Mouse (Mus musculus): ENCODE results near the gene Map4k2.

Gene Map4k2

DNA sequence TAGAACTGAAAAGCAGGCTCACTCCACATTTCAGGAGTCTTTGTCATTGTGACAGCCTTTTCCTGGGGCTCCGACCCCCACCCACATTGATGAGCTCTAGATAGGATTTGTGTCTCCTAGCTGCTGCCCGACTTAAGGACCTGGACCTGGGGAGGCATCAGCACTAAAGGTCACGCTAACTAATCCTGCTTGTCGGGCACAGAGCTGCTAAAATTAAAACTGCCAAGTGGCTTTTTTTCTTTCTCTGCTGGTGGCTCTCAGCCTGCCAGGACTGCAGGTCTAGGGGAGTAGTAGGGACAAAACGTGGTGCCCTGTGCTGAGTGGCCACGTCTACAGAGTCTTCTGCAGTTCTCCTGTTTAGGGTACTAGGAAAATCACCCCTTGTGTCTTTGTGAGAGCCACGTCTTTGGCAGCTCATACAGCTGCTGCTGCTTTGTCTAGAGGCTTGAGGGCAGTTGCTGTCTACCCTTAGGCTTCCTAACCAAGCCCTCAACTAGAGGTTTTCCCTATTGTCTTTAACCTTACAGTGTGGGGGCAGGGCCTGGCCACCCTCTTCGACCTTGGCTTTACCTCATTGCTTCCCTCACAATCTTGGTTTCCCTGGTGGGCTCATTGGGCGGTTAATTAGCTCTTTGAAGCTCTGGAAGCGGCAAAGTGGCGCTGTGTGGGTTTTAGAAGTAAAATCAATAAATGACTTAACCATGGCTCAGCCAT, 36.5 kb downstream of the Map4k2 start:
- DNase-seq (ENCODE audit: low read depth, low spot score), result no peak

DNA sequence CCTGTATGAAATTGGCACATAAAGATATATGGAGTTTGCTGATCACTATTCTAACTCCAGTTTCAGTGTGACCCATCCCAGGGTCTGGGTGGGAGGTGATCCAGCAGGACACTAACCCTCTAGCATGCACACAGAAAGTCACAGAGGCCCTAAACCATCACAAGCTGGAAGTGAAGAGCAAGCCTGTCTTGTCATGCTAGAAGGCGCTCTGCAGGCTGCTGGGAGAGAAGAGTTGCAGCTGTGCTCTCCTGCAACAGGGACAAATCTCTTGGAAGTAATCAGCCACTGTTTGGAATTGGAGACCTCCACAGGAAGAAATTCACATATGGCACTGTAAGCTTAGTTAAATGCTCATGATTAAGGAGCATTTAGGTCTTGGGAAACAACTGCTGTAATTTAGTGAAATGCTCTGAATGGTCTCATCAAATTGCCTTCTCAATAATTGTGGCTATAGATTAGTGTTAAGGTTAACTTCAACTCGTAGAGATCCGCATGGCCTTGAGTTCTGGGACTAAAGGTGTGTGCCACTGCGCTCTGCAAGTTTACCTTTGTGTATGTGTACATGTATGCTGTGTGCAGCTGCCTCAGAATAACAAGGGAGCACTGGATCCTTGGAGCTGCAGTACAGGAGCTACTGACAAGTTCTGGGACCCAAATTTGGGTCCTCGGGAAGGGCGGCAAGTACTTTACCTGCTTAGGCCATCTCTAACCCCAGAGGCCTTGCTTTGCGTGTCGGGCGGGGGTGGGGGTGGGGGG, 39.7 kb downstream of the Map4k2 start:
- no peak for DNase-seq (ENCODE audit: low read depth, low spot score)

DNA sequence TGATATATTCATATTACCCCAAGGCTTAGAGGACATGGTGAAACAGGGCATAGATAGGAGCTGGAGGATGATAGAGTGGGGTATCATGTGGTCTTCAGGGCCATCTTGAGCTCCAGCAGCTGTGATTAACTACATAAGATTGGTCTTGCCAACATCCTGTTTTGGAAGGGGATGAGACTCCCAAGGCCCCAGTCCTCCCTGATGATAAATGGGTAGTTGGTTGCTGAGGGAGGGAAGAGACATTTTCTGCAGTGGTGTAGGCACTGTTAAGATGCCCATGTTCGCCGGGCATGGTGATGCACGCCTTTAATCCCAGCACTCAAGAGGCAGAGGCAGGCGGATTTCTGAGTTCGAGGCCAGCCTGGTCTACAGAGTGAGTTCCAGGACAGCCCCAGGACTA, 40.3 kb downstream of the Map4k2 start:
- DNase-seq (ENCODE audit: low read depth, low spot score), result no peak

DNA sequence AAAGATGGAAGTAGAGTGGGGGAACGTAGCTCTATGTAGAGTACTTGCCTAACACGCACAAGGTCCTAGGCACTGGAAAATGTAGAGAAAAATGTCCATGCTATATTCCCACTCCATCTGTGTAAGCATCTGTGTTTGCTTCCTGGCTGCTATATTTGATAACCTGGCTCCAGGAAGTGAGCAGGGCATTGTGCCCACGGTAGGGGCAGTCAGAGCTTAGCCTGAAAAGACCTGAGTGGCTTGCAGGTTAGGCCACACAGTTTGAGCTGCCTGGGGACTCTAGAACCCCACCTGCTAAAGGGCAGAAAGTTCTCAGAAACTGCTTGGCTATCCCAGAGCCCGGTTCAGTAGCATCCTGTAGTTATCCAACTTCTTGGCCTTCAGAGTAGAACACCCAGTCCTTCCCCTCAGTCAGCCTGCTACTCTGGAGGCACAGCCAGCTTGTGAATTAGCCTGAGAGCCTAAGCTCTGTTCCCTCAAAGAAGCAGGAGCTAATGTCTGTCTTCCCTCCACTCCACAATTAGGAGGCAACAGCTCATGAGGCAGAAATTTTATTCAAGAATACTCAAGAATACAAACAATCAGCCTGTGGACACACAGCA, 41.5 kb downstream of the Map4k2 start:
- DNase-seq (ENCODE audit: low read depth, low spot score), result no peak

DNA sequence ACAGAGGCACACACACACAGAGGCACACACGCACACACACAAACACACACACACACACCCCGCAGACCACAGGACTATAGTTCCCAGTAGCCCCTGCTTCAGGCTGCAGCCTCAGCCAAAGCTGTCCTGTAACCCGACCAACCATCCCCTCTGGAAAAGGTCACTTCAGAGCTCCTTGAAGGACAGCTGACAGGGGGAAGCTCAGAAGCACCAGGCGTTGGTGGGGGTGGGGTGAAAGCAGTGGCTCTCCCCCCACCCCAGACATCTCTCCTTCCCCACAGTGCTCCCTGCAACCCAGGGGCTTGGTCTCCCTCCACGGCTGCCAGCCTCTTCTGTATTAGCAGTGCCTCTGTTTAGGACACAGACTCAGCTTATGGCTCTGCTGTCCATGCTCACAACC, 42.5 kb downstream of the Map4k2 start:
- no peak for DNase-seq (ENCODE audit: low read depth, low spot score)

DNA sequence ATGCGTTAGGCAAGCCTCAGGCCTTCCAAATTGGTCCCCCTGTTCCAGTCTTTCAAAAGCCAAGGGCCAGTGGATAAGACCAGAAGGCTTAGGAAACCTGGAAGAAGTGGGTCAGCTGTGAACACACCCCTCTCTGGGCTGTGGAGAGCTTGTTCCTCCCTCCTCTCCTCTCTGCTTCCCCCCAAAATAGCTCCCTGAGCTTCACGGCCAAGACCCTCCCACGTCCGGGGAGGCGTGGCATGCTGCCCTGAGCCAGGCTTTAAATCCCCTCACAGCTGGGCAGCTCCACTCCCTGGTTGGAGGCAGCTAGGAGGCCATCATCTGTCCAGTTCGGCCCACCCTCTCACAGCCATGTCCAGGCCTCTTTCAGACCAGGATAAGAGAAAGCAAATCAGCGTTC, 43.2 kb downstream of the Map4k2 start, which contains the start of gene Pygm:
Pygm (plus strand) TSS at position 272 of the 400 bp plus-strand sequence.
- DNase-seq (ENCODE audit: low read depth, low spot score), result peak; percentile 37

DNA sequence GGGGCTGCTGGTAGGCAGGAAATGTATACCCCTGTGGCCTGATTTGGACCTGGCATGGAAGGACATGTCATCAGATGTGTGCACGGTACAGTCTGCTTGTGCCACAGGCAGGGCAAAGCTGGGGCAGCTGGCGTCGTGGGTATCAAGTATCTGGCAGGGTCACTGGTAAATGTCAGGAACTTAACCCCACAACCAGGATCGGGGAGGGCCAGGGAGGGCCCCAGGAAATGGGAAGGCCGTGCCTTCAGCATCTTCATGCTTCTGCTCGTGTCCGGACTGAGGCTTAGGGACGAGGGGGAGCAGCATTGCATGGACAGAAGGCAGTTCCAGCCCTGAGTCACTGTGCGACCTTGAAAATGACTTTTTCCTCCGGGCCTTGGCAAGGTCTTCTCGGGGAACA, 44.0 kb downstream of the Map4k2 start:
- DNase-seq (ENCODE audit: low read depth, low spot score), result no peak

DNA sequence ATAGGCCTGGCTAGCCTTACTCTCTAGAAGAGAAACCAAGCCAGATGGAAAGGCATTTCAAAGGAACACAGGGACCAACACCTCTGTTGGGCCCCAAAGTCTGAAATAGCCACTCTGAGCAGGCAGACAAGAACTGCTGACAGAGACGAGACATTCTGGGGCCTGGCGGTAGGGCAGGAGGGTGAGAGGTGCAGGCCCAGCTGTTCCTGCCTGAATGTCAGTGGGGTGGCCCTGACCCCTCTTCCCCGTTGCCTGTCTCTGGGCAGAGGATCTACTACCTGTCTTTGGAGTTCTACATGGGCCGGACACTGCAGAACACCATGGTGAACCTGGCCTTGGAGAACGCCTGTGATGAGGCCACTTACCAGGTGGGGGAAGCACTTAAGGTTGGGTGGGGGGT, 44.5 kb downstream of the Map4k2 start:
- DNase-seq (ENCODE audit: low read depth, low spot score), result no peak

DNA sequence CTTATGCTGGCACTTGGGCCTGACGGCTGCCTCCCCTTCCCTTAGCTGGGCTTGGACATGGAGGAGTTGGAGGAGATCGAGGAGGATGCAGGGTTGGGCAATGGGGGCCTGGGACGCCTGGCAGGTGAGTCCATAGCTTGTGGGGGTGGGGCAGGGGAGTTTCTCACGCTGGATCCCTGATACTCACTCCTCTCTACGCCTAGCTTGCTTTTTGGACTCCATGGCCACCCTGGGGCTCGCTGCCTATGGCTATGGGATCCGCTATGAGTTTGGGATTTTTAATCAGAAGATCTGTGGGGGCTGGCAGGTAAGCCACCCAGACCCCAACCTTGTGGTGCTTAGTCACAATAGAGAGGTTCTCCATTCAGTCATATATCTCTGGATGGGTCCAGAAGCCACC, 44.9 kb downstream of the Map4k2 start:
- no peak for DNase-seq (ENCODE audit: low read depth, low spot score)

DNA sequence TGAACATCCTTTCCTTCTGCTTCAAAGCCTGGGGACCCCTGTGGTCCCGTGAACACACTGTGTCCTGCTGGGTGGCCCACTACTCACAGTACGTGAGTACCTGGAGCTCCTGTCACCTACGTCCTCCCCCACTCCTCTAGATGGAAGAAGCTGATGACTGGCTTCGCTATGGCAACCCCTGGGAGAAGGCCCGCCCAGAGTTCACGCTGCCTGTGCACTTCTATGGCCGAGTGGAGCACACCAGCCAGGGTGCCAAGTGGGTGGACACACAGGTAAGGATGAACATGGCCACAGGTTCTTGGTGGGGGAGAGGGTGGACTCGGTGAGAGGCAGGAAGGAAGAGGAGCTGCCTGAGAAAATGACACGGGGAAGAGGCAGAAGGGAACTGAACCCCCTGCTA, 45.3 kb downstream of the Map4k2 start:
- DNase-seq (ENCODE audit: low read depth, low spot score), result no peak

DNA sequence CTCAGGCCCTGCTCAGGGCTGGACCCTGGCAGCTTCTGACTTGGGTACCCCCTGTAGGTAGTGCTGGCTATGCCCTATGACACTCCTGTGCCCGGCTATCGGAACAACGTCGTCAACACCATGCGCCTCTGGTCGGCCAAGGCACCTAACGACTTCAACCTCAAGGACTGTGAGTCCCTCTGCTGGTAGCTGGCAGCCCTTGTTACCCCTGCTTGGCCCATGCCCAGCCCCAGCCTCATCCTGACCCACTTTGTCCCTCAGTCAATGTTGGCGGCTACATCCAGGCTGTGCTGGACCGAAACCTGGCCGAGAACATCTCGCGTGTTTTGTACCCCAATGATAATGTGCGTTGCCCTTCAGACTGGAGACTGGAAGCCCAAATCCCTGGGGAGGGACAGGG, 47.1 kb downstream of the Map4k2 start:
- DNase-seq (ENCODE audit: low read depth, low spot score), result no peak

DNA sequence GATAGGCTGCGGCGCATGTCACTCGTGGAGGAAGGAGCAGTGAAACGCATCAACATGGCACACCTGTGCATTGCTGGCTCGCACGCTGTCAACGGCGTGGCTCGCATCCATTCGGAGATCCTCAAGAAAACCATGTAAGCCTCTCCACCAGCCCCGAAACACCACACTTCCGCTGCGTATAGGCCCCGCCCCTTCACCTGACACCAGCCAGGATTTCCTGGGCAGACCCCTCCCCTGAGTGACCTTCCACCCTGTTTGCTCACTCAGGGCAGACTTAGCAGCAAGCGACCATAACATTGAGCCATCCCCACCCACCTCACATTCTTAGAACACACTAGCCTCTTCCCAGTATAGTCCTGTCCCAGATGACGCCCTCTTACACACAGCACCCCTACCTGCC, 48.9 kb downstream of the Map4k2 start:
- DNase-seq (ENCODE audit: low read depth, low spot score), result peak; percentile 34

DNA sequence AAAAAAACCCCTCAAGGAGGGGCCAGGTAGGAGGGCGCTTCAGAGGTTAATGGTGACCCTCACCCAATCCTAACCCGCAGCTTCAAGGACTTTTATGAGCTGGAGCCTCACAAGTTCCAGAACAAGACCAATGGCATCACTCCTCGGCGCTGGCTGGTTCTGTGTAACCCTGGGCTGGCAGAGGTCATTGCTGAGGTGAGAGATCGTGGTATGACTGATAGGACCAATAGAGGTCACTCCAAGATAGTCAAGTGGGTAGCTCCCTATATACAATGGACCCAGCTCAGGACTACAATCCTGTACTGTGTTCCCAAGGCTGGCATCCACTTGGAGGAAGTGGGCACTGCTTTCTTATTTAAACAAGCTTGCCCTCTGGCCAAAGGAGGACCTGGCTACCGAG, 49.3 kb downstream of the Map4k2 start:
- DNase-seq (ENCODE audit: low read depth, low spot score), result no peak

DNA sequence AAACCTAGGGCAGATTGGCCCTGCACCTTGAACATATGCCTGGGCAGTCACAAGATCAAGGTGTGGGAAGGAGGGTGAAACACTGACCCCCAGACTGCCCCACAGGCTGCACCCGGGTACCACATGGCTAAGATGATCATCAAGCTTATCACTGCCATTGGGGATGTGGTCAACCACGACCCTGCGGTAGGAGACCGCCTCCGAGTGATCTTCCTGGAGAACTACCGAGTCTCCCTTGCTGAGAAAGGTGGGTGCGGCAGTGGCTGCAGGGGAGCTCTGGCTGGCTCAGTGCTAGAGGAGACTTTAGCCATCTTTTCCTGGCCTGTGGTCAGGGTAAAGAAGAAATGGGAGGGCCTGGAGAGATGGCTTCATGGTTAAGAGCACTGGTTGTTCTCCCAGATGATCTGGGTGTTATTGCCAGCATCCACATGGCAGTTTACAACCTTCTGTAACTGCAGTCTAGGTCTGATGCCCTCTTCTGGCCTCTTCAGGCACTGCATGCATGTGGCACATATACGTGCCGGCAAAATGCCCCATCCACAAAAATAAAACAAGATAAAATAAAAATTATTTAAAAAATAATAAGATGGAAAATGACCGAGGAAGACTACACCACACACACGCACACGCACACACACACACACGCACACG, 51.9 kb downstream of the Map4k2 start:
- DNase-seq (ENCODE audit: low read depth, low spot score), result no peak

DNA sequence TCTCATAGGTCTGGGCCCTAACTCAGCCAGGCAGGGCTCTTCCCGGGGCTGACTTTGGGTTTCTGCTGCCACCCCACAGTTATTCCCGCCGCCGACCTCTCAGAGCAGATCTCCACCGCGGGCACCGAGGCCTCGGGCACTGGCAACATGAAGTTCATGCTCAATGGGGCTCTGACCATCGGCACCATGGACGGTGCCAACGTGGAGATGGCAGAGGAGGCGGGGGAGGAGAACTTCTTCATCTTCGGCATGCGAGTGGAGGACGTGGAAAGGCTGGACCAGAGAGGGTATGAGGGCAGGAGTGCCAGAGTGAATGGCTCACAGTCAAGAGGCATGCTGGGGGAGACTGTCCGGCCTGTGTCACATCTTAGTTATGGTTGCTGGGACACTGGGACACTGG, 52.7 kb downstream of the Map4k2 start:
- no peak for DNase-seq (ENCODE audit: low read depth, low spot score)

DNA sequence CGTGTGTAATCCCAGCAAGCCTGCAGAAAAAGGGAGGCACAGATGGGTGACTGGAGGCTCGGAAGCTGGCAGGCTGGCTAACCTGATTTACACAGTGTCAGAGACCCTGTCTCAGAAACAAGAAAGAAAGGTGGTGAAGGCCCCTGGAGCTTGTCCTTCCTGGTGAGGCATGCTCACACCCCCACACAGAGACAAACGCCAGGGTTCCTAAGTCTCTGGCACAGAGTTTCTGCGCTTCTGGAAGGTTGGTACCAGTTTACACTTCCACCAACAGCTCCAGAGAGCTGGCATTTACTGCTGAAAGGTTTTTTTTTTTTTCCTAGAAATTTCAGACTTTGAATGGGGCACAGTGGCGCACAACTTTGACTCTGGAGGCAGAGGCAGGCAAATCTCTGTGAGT, 55.3 kb downstream of the Map4k2 start:
- DNase-seq (ENCODE audit: low read depth, low spot score), result no peak

DNA sequence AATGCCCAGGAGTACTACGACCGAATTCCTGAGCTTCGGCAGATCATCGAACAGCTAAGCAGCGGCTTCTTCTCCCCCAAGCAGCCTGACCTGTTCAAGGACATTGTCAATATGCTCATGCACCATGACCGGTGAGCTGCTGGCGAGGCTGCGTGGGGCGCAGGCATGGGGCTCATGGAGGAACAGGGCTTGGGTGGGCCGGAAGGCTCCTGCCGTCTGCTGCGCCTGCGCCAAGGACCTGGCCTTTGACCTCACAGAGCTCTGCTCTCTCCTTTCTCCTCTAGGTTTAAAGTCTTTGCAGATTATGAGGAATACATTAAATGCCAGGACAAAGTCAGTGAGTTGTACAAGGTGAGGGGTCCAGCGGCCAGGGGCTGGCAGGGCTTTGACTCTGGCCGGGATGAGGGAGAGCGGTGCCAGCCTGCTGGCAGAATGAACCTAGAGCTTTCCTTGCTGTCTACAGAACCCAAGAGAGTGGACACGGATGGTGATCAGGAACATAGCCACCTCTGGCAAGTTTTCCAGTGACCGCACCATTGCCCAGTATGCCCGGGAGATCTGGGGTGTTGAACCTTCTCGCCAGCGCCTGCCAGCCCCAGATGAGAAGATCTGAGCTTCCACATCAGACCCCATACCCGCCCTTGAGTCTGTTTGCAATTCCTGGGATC, 56.8 kb downstream of the Map4k2 start:
- DNase-seq (ENCODE audit: low read depth, low spot score), result no peak

DNA sequence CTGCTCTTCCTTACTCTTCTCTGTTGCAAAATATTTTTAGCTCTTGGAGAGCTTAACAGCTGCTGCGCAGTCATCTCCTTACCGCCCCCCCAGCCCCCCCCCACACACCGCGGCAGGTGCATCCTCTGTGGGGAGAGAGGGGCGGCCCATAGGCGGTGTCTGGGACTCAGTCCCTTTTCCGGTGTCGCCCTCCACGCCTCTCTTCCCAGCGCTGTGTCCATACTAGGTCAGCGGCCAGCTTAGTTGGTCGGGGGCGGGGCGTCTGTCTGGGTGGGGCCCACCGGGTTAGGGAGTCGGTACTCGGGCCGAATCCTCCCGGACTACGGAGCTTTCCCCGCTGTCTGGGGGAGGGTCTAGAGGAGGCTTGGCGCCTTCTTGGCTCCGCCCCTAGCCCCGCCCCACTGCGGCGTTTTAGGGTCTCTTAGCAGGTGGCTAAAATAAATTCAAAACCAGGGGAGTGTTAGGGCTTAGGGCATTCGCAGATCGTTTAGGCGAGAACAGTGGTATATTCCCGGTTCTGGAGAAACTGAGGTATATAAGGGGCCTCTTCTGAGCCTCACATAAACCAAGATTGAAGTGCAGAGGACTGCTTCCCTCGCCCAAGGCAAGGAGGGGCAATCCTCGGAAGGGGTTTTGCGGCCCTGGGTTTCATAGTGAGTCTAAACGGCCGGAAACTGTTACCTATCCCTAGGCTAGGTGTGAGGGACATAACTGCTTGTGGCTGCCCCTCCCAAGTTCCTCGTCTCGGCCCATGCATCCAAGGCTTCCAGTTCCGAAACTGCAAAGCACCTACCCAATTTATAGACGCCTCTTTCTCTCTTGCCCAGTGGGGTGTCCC, 57.7 kb downstream of the Map4k2 start:
- DNase-seq (ENCODE audit: low read depth, low spot score), result peak; percentile 54

DNA sequence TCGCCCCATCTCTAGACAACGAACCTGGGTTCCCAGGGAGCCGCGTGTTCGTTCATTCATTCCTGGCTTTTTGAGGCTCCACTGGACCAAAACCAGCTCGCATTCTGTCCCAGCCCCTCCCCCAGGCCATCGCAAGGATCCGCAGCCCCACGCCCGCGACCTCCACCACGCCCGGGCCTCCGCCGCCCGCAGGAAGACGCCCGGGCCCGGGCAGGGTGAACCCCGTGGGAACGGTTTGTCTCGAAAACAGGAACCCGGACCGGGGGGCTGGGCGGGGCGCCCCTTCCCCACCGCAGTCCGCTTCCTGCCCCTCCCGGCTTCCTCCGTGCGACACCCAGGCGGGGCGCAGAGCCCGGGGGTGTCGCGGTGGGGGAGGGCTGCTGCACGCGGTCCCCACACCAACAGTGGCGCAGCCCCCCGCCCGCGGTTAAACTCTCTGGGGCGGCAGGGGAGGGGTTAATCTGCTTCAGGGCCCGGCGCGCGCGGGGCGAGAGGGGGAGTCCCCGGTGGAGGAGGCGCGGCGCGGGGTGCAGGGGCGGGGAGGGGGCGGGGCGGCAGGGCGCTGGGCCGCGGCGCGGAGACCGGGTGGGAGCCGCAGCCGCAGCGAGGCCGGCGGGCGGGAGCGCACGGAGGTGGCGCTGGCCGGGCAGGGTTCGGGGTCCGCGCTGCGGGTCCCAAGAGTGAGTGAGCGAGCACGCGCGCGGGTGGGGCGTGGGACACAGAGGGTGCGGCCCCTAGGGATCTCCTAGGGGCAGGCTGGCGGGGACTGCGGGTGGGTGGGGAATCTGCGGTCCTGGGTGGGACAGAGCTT, 58.6 kb downstream of the Map4k2 start, which contains the start of gene Rasgrp2:
Rasgrp2 (plus strand) TSS at position 56 of the 811 bp plus-strand sequence.
- DNase-seq (ENCODE audit: low read depth, low spot score), result no peak
